Mouse (Mus musculus): ENCODE measurements around the gene Zfp108. TPM values are rescaled to one million over a fixed set of nuclear protein-coding genes. Genes with fewer than 3 reads are reported as not detected.
"Not testable (repeated sequence)": the region's sequence is repeated elsewhere in the genome, so short reads cannot be mapped to it uniquely, and the experiment has no call there.

The Zfp108 gene
- total RNA-seq, 2 experiments from 2014 or later, result 6.1 to 7.5 TPM

DNA sequence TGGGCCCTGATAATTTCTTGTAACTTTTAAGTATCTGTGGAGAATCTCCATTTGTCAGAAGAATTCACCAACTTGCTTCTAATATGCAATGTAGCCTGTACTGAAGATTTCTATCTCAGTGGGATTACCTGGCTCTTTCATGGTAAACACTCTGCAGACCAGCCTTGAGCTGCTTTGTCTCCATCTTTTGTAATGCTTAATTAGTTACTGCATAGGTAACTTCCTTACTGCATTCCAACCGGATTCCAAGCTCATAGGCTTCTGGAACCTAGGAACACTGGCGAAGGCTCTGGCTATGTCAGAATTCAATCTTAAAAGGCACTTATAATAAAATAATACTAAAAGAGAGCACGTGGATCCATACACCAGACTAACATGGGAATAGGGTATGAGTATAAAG lies 24.2 kb downstream of the Zfp108 start:
- intact Hi-C loops (cut with DNase I), result loop anchor here (5.0 kb wide), 1 partner anchor 146 kb away; the partner anchor contains the start of gene Zfp235
- not testable (repeated sequence) for DNase-seq (ENCODE audit: low spot score in 2 of 2)

DNA sequence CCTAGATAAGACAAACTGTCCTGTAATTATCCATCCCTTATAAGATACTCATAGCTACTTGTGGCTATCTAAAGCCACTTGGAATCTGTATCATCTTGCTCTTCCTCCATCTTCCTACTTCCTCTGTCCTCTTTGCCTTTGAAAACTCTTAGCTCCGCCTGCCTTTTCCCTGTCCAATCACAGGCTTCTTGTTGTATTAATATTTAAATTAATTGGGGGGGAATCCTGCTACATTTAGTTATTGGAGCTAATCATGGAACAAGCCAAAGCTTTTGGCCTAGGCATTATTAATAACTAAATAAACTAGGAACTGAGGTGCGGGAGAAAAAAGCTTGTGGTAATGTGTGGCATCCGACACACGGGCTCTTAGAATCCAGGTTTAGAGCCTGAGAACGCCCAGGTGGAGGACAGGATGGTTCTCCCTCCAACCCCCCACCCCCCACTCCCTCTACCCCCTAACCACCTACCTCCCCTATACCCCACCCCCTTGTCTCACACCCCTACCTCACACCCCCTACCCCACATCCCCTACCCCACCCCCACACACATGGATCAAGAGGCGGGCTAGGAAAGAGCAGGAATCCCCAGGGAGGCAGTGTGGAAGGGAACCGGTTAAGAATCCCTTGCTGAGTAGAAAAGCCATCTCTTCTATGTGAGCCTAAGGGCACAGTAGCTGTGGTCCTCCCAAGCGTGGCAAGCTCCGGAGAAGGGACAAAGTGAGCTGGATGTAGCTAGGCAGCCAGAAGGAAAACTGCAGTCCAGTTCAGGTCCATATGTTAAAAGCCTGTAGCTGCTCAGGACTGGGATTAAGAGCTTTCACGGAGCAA lies 25.6 kb downstream of the Zfp108 start:
- intact Hi-C loops (cut with DNase I), result loop anchor here (10.0 kb wide), 1 partner anchor 315 kb away; no protein-coding TSS in a partner anchor
- no peak for DNase-seq (ENCODE audit: low spot score in 2 of 2)

DNA sequence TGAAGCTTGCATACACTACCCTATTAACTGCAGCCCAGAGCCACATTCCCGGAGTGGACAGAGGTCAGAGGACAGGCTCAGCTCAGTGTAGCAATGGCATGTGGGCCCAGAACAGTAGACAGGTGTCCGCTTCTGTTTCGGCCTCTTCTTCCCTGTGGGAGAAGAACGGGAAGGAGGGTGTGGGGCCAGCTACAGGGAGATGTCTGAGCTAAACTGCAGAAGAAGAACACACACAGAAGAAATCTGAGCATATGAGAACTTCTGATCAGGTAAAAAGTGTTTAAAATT lies 26.2 kb downstream of the Zfp108 start:
- no peak for DNase-seq (ENCODE audit: low spot score in 2 of 2)
- intact Hi-C loops (cut with DNase I), result loop anchor here (10.0 kb wide), 1 partner anchor 316 kb away; no protein-coding TSS in a partner anchor

DNA sequence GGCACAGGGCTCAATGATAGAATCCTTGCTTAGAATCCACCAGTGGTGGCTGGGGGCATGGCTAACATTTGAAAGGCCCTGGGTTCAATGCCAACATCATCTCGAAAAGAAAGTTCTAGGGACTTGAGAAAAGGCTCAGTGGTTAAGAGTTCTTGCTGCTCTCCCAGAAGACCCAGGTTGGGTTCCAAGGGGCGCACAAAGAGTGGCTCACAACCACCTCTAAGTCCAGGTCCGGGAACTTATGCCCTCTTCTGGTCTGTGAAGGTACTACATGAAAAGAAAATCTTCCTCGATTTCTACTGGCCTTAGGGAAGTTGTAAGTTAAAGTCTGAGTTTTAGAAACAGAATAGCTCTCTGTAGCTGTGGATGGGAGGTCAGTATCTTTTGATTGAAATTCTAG lies 31.5 kb downstream of the Zfp108 start:
- intact Hi-C loops (cut with DNase I), result loop anchor here (10.0 kb wide), 1 partner anchor 321 kb away; no protein-coding TSS in a partner anchor
- no peak for DNase-seq (ENCODE audit: low spot score in 2 of 2)

DNA sequence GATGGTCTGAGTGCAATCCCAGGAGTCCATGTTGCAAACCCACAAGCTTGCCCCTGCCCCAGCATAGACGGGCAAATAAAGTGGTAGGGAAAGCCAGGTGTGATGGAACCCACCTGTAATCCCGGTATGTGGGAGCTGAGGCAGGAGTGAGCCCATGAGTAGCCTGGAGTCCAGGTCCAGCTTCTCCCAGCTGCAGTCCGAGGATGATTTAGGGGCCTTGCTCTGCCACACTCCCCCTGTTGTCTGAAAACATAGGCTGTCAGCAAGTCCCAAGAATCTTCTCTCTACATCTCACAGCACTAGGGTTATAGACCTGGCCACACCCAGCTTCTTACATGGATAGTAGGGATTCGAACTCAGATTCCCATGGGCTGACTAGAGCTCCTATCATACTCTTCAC lies 32.3 kb downstream of the Zfp108 start:
- intact Hi-C loops (cut with DNase I), result loop anchor here (10.0 kb wide), 1 partner anchor 322 kb away; no protein-coding TSS in a partner anchor
- DNase-seq (ENCODE audit: low spot score in 2 of 2), result no peak

DNA sequence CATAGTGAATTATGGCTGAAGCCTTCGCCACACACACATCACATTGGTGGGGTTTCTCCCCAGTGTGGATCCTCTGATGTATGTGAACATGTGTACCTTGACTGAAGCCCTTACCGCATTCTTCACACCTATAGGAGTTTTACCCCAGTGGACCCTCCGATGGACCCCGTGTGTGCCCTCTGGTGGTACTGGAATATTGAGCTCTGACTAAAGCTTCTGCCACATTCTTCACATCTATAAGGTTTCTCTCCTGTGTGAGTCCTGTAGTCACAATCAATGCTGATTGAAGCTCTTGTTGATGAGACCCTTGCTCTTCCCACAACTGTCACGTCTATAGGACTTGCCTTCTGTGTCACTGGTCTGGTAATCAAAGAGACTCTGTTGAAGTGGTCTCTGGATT lies 33.1 kb downstream of the Zfp108 start:
- intact Hi-C loops (cut with DNase I), result loop anchor here (10.0 kb wide), 1 partner anchor 323 kb away; no protein-coding TSS in a partner anchor
- DNase-seq (ENCODE audit: low spot score in 2 of 2), result no peak

DNA sequence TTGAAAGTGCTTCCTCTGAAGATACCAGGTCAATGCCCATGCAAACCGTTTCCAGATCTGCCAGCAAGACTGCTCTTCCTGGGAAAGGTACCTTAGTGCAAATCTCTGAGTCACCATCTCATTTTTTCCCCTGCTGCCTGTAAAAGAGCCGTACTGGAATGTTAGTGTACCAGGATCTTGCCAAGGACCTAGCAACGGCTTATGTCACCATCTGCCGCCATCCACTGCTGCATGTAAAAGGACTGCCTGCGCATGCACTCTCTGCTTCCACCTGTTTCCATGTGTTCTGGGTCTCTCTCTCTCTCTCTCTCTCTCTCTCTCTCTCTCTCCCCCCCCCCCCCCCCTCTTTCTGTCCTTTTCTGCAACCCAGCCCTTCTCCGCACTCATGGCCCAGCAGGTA lies 33.9 kb downstream of the Zfp108 start:
- peak in 1 of 2 experiments; percentile 48 for DNase-seq (ENCODE audit: low spot score in 2 of 2)
- intact Hi-C loops (cut with DNase I), result loop anchor here (10.0 kb wide), 1 partner anchor 324 kb away; no protein-coding TSS in a partner anchor

DNA sequence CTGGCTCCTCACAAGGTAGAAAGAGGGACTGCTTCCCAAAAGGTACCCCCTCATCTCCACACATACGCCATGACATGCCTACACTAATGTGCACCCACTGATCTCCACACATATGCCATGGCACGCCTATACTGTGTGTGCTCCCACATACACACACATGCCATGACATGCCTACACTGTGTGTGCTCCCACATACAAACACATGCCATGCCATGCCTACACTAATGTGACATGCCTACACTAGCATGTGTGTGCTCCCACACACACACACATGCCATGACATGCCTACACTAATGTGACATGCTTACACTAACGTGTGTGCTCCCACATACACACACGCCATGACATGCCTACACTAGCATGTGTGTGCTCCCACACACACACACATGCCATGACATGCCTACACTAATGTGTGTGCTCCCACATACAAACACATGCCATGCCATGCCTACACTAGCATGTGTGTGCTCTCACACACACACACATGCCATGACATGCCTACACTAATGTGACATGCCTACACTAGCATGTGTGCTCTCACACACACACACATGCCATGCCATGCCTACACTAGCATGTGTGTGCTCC lies 35.6 kb downstream of the Zfp108 start:
- intact Hi-C loops (cut with DNase I), result no loop called here
- DNase-seq (ENCODE audit: low spot score in 2 of 2), result no peak

DNA sequence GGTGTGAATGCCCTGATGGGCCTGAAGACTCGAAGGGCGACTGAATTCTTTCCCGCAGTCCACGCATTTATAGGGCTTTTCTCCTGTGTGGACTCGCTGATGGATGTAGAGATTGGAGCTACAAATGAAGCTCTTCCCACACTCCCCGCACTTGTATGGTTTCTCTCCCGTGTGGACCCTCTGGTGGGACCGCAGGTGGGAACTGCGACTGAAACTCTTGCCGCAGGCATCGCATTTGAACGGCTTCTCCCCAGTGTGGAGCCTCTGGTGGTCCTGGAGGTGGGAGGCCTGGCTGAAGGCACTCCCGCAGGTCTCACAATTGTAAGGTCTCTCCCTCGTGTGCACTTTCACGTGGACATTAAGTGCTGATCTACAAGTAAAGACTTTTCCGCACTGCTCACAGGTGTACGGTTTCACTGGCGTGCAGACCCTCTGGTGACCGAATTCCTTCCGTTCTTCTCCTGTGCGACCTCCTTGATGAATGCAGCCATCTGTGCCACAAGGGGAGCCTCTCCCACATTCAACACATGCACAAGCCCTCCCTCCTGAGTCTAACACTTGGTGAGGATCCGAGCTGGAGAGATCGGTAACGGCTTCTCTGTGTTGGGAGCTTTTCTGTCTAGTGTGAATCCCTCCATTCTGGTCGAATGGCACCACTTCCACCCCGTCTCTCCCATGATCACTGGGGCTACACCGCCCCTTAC lies 36.9 kb downstream of the Zfp108 start:
- intact Hi-C loops (cut with DNase I), result no loop called here
- DNase-seq (ENCODE audit: low spot score in 2 of 2), result no peak

DNA sequence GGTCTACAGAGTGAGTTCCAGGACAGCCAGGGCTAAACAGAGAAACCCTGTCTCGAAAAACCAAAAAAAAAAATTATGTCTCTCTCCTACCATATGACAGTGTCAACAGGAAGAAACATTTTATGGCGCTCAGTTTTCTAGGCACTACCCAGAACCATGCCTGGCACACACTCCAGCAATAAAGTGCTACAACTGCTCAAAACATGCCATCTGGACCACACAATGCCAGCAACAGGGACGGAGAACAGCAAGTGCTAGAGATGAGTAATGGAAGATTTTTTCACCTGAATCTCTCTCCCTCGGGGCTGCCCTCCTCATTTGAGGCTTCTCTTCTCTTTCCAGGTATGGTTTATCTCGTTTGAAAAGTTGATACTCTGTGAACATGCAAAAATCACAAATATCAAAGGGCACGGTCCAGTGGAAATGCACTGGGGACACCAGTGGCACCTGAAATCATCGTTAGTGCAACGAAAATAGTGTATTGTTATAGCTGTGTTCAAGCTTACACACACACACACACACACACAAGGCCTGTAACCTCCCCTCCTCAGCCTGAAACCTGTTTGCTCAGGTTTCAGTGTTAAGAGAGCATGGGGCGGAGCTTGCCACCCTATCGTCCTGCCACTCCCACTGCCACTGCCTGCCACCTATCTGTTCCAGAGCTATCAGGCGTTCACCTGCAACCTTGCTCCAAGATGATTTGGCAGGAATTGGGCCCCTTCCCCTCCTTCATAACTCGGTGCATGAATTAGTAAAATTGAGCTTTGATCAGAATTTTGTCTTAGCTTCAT lies 38.7 kb downstream of the Zfp108 start:
- DNase-seq (ENCODE audit: low spot score in 2 of 2), result no peak
- intact Hi-C loops (cut with DNase I), result no loop called here

DNA sequence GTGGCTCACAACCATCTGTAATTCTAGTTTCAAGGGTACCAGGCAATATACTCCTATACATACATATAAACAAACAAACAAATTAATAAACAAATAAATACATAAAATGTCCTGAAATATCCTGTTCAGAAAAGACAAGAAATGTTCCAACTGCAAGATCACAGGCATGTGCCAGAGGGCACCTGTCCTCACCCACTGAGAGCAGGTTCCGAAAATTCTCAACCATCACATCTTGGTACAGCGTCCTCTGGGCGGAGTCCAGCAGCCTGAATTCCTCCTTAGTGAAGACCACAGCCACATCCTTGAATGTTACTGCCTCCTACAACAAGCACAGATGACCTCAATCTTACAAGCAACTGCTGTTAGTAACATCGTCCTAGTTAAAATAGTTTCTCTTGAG lies 40.2 kb downstream of the Zfp108 start:
- intact Hi-C loops (cut with DNase I), result no loop called here
- no peak for DNase-seq (ENCODE audit: low spot score in 2 of 2)

DNA sequence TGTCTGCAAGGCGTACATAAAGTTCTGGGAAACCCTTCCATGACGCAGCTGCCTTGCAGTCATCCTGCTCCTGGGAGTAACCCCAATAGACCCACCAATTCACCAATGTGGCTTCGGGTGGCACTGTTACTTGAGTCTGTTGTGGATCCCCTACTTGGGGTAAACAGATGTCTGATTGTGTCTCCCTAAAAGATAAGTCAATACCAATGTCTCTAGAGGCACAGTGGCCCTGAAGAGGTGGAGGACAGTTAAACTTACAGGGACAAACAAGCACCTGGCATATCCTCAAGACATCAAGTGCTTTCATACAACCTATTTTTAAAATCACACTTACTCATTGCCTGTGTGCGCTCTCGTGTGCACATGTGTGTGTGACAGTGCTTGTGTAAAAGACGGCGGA lies 40.8 kb downstream of the Zfp108 start:
- DNase-seq (ENCODE audit: low spot score in 2 of 2), result no peak
- intact Hi-C loops (cut with DNase I), result no loop called here

DNA sequence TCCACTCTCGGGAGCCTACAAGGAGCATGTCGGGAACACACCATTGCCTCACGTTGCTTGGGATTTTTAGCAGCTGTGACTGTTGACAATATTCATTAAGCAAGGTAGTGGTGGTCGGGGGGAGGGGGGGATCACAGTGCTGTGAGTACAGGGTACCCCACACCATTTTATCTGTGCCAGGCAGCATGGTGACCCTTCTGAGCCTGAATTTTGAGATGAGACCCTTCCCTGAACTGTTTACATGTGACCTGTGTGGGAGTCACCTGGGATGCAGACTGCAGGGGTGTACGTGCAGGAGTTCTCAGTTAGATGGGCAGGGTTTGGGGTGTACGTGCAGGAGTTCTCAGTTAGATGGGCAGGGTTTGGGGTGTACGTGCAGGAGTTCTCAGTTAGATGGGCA lies 41.8 kb downstream of the Zfp108 start:
- no peak for DNase-seq (ENCODE audit: low spot score in 2 of 2)
- intact Hi-C loops (cut with DNase I), result no loop called here

DNA sequence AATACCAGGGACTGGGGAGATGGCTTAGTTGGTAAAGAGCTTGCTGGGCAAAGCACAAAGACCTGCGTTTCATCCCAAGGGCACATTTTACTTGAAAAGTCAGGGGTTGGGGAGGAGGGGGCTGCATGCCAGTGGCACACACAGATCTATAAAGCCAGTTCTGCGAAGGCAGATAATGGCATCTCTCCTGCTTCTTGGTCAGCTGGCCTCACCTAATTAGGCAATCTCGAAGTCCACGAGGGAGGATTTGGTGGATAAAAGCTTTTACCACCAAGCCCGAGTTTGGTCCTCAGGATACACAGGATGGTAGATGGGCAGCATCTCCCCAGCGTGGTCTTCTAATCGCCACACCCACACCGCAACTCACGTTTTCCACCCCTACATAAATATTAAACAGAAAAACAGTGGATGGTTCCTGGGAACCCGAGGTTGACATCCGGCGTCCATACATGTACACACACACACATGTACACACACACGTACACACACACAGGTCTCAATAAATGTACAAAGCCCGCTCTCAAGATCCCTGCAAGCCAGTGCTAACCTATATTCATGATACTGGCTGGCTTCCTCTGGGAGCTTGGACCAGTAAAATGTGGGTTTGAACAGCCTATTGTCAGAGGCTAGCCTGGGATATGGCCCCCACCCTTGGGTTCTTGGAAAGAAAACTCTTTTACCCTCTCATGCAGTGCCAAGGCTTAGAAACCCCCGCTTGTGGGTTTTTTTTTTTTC lies 42.9 kb downstream of the Zfp108 start:
- intact Hi-C loops (cut with DNase I), result loop anchor here (2.0 kb wide), 1 partner anchor 27 kb away; the partner anchor contains the start of gene Zfp93
- DNase-seq (ENCODE audit: low spot score in 2 of 2), result no peak

DNA sequence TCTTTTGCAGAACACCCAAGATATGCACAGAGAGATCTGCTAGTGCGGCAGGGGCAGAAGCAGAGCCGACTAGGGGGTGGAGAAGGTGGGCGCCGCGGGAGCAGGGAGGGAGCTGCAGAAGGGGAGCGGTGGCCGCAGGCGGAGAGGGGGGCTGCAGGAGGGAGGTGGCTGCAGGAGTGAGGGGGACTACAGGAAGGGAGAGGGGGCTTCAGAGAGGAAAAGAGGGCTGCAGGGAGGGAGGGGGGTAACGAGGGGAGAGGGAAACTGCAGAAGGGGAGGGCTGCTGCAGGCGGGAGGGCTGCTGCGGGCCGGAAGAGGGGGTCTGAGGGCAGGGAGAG lies 44.0 kb downstream of the Zfp108 start:
- DNase-seq (ENCODE audit: low spot score in 2 of 2), result no peak
- intact Hi-C loops (cut with DNase I), result loop anchor here (2.0 kb wide), 1 partner anchor 28 kb away; the partner anchor contains the start of gene Zfp93

DNA sequence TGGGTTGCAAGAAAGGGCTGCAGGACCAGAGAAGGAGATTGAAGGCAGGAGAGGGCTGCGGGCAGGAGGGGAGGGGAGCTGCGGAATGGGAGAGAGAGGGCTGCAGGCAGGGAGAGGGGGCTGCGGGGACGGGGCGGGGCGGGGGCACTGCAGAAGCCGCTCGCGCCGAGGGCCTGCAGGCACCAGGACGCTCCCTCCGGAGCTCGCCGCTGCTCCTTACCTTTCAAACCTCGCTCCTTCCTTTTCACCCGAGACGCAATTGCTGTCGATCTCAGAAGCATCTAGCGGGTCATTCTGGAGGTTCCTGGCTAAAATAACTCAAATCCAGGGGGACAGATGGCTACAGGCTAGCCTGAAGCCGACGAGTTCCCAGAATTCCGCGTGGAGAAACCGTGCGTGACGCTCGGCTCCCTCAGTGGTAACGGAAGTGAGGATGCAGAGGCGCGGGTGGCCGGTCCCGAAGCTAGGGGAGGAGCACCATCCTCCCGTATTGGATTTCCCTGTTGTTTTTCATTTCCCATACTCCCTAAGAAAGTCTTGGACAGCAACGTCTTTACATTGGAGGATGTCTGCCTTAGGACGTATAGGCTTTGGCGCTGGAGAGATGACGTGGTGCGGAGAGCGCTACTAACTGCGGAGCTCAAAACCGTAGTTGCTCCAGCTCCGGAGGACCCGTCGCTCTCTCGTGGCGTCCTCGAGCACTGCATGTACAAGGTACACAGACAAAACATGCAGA lies 44.5 kb downstream of the Zfp108 start:
- intact Hi-C loops (cut with DNase I), result loop anchor here (2.0 kb wide), 1 partner anchor 28 kb away; the partner anchor contains the start of gene Zfp93
- peak; percentile 90 to 94 for DNase-seq (ENCODE audit: low spot score in 2 of 2)

DNA sequence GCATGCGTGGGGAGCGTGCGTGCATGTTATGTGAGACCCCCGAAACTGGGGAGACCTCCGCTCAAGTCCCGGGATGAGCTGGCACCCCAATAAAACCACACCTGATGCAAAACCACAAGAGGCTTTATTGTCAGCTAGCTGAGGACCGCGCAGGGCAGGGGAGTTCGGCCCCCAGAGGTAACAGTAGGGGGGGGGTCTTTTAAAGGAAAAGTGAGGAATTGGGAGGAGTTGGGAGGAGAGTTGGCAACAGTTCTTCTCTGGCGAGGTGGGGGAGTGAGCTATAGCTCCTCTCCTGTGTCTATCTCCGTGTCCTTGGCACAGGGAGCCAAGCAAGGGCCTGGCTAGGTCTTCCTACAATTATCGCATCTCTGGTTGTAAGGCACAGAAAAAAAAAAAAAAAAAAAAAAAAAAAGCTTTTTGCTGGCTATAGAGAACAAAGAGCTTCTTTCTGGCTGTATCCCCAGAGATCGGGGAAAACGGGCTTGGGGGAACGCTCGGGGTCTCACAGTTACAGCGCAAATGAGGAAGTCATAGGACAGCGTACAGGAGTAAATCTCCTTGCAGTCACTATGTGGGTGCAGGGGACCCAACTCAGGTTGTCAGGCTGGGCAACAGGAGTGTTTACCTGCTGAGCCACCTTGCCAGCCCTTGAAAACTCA lies 45.4 kb downstream of the Zfp108 start:
- peak in 1 of 2 experiments; percentile 22 for DNase-seq (ENCODE audit: low spot score in 2 of 2)
- intact Hi-C loops (cut with DNase I), result loop anchor here (2.0 to 5.0 kb wide), 3 partner anchors 29 to 333 kb away; partner anchors contain the start of genes Zfp108 and Zfp93
